Mouse (Mus musculus): ENCODE measurements around the gene Rabgef1. TPM values are rescaled to one million over a fixed set of nuclear protein-coding genes. Genes with fewer than 3 reads are reported as not detected.

Gene Rabgef1
- polyA plus RNA-seq, 1 experiment from 2014 or later, result 25.7 TPM

DNA sequence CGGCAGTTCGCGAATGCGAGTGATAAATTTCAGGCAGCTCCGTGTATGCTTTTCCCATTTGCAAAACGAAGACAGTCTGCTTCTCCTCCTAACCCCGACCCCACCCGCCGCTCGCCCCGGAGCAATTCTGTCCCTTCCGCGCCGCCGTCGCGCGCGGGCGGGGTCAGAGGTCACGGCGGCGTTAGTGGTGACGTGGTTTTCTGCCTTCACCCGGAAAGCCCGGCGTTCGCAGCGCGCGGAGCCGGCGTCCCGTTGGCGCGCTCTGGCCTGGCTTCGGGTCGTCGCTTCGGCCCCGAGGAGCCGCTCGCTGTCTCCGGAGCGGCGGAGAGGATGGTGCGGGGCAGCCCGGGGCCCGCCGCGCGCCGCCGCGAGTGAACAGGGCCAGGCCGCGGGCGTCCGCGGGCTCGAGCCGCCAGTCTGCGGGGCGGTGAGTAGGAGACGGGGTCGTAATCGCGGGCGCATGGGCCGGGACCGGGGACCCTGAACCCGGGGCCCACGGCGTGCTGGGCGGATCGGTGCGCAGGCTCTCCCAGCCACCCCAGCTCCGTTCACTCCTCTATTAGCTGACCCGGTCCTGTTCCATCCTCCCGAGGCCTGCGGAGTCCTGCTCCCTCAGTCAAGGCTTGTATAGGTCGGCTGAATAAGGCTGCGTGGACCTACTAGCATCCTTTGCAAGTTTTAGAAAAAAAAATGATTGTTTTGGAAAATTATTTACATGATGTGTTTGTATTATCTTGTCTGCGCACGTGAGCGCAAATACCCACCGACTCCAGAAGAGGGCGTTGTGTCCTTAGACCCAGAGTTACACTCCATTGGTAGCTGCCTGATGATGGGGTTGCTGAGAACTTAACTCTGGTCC, 50.8 kb downstream of the Rabgef1 start:
- Histone ChIP-seq H3K9me3 (ENCODE audit: control insufficient read depth, low read depth, low read length) (peaks cover 6% of the 10 kb centered on the region; the same call in 1 of the 2 replicates), H3K4me2 (replicated peaks; ENCODE audit: low read depth, low read length) (peak overlapping the region; percentile 60), H3K4me1 (ENCODE audit: control insufficient read depth, insufficient read depth, low read length) (peaks cover 14% of the 10 kb centered on the region), H3K9ac (replicated peaks; ENCODE audit: low read depth, low read length) (peak overlapping the region; percentile 89), H3K27me3 (ENCODE audit: control insufficient read depth, insufficient read depth, low read length) (no peaks in the 10 kb centered on the region), H3K27ac (ENCODE audit: low read length) (peak overlapping the region; percentile 83), H3K36me3 (ENCODE audit: control insufficient read depth, insufficient read depth, low read length) (no peaks in the 10 kb centered on the region), H3K4me3 (ENCODE audit: low read depth, low read length) (peak overlapping the region; percentile 96)
- WGBS, result under 1% methylated on average over 88 of the region's 88 CpGs
- peak; percentile 86 for ATAC-seq (ENCODE audit: insufficient number of reproducible peaks, insufficient read depth, low FRiP score, low read depth)

GRCm38 (mm10) chr5:130226790-130227189, 55.2 kb downstream of the Rabgef1 start:
- H3K9ac ChIP-seq (replicated peaks; ENCODE audit: low read depth, low read length), result no peak overlapping the region
- H3K27ac ChIP-seq (ENCODE audit: low read length), result no peak overlapping the region
- H3K27me3 ChIP-seq (ENCODE audit: control insufficient read depth, insufficient read depth, low read length), result no peaks in the 10 kb centered on the region
- ATAC-seq (ENCODE audit: insufficient number of reproducible peaks, insufficient read depth, low FRiP score, low read depth), result no peak
- no peak overlapping the region for H3K4me2 ChIP-seq (replicated peaks; ENCODE audit: low read depth, low read length)
- H3K36me3 ChIP-seq (ENCODE audit: control insufficient read depth, insufficient read depth, low read length), result peaks cover 17% of the 10 kb centered on the region
- H3K4me3 ChIP-seq (ENCODE audit: low read depth, low read length), result no peak overlapping the region
- no peaks in the 10 kb centered on the region for H3K9me3 ChIP-seq (ENCODE audit: control insufficient read depth, low read depth, low read length)
- 89% methylated on average over 3 of the region's 3 CpGs for WGBS
- H3K4me1 ChIP-seq (ENCODE audit: control insufficient read depth, insufficient read depth, low read length), result peaks cover 18% of the 10 kb centered on the region

- H3K27me3 ChIP-seq (ENCODE audit: control insufficient read depth, insufficient read depth, low read length), result no peaks in the 10 kb centered on the region
- no peak overlapping the region for H3K4me3 ChIP-seq (ENCODE audit: low read depth, low read length)
- 48% methylated on average over 4 of the region's 4 CpGs for WGBS
- no peaks in the 10 kb centered on the region for H3K9me3 ChIP-seq (ENCODE audit: control insufficient read depth, low read depth, low read length)
- H3K4me1 ChIP-seq (ENCODE audit: control insufficient read depth, insufficient read depth, low read length), result peaks cover 16% of the 10 kb centered on the region
- H3K9ac ChIP-seq (replicated peaks; ENCODE audit: low read depth, low read length), result no peak overlapping the region
- peaks cover 30% of the 10 kb centered on the region for H3K36me3 ChIP-seq (ENCODE audit: control insufficient read depth, insufficient read depth, low read length)
- no peak overlapping the region for H3K27ac ChIP-seq (ENCODE audit: low read length)
- no peak for ATAC-seq (ENCODE audit: insufficient number of reproducible peaks, insufficient read depth, low FRiP score, low read depth)
- H3K4me2 ChIP-seq (replicated peaks; ENCODE audit: low read depth, low read length), result no peak overlapping the region
Observed at GRCm38 (mm10) chr5:130228120-130228519, 56.5 kb downstream of the Rabgef1 start.

- Histone ChIP-seq H3K9me3 (ENCODE audit: control insufficient read depth, low read depth, low read length) (no peaks in the 10 kb centered on the region), H3K4me1 (ENCODE audit: control insufficient read depth, insufficient read depth, low read length) (no peaks in the 10 kb centered on the region), H3K27ac (ENCODE audit: low read length) (no peak overlapping the region), H3K4me2 (replicated peaks; ENCODE audit: low read depth, low read length) (no peak overlapping the region), H3K9ac (replicated peaks; ENCODE audit: low read depth, low read length) (no peak overlapping the region), H3K4me3 (ENCODE audit: low read depth, low read length) (no peak overlapping the region), H3K27me3 (ENCODE audit: control insufficient read depth, insufficient read depth, low read length) (no peaks in the 10 kb centered on the region), H3K36me3 (ENCODE audit: control insufficient read depth, insufficient read depth, low read length) (peaks cover 90% of the 10 kb centered on the region)
- ATAC-seq (ENCODE audit: insufficient number of reproducible peaks, insufficient read depth, low FRiP score, low read depth), result no peak
- 94% methylated on average over 8 of the region's 8 CpGs for WGBS
Observed at GRCm38 (mm10) chr5:130236302-130236701, 64.7 kb downstream of the Rabgef1 start.

- 92% methylated on average over 7 of the region's 7 CpGs for WGBS
- no peak overlapping the region for H3K4me3 ChIP-seq (ENCODE audit: low read depth, low read length)
- H3K27me3 ChIP-seq (ENCODE audit: control insufficient read depth, insufficient read depth, low read length), result no peaks in the 10 kb centered on the region
- ATAC-seq (ENCODE audit: insufficient number of reproducible peaks, insufficient read depth, low FRiP score, low read depth), result no peak
- no peak overlapping the region for H3K4me2 ChIP-seq (replicated peaks; ENCODE audit: low read depth, low read length)
- peaks cover 72% of the 10 kb centered on the region for H3K36me3 ChIP-seq (ENCODE audit: control insufficient read depth, insufficient read depth, low read length)
- H3K9ac ChIP-seq (replicated peaks; ENCODE audit: low read depth, low read length), result no peak overlapping the region
- H3K9me3 ChIP-seq (ENCODE audit: control insufficient read depth, low read depth, low read length), result no peaks in the 10 kb centered on the region
- H3K4me1 ChIP-seq (ENCODE audit: control insufficient read depth, insufficient read depth, low read length), result no peaks in the 10 kb centered on the region
- H3K27ac ChIP-seq (ENCODE audit: low read length), result no peak overlapping the region
Observed at GRCm38 (mm10) chr5:130239236-130239635, 67.6 kb downstream of the Rabgef1 start.

DNA sequence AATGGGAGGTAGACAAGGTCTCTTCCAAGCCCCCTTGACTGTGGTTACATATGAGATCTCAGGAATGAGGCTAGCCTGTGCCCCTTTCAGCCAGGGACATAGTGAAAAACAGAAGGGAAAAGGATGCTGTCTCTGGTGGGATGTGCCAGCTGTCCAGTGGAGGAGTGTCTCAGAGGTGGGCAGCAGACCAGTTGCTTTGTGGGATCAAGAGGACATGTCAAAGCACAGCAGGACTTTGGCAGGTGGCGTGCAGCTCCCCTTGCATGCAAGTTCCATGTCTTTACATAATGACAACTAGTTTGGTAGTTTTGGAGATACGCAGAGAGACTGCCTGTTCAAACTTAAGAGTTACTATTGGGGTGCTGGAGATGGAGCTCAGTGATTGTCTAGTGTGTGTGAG, 68.3 kb downstream of the Rabgef1 start:
- H3K27me3 ChIP-seq (ENCODE audit: control insufficient read depth, insufficient read depth, low read length), result no peaks in the 10 kb centered on the region
- no peaks in the 10 kb centered on the region for H3K9me3 ChIP-seq (ENCODE audit: control insufficient read depth, low read depth, low read length)
- no peak overlapping the region for H3K27ac ChIP-seq (ENCODE audit: low read length)
- 92% methylated on average over 2 of the region's 2 CpGs for WGBS
- H3K4me1 ChIP-seq (ENCODE audit: control insufficient read depth, insufficient read depth, low read length), result no peaks in the 10 kb centered on the region
- H3K4me3 ChIP-seq (ENCODE audit: low read depth, low read length), result no peak overlapping the region
- H3K36me3 ChIP-seq (ENCODE audit: control insufficient read depth, insufficient read depth, low read length), result peaks cover 72% of the 10 kb centered on the region
- no peak overlapping the region for H3K9ac ChIP-seq (replicated peaks; ENCODE audit: low read depth, low read length)
- H3K4me2 ChIP-seq (replicated peaks; ENCODE audit: low read depth, low read length), result no peak overlapping the region
- no peak for ATAC-seq (ENCODE audit: insufficient number of reproducible peaks, insufficient read depth, low FRiP score, low read depth)

DNA sequence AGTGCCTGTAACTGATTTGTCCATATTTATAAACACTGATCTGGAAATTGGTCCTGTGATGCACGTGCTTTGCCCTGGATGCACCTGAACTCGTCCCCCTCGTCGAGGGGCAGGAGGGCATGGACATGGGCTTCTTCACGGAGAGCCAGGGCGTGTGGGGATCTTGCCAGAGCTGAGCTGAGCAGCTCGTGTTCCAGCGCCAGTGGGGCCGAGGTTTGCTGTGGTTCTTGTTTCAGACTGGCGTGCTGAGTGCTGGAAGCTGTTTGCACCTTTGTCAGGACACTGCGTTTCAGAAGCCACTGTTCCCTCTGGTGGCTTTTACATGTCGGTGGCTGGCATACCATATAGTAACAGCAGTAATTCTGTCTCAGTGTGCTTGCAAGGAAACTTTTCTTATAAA, 69.8 kb downstream of the Rabgef1 start:
- ATAC-seq (ENCODE audit: insufficient number of reproducible peaks, insufficient read depth, low FRiP score, low read depth), result no peak
- H3K9me3 ChIP-seq (ENCODE audit: control insufficient read depth, low read depth, low read length), result no peaks in the 10 kb centered on the region
- no peak overlapping the region for H3K4me2 ChIP-seq (replicated peaks; ENCODE audit: low read depth, low read length)
- no peaks in the 10 kb centered on the region for H3K4me1 ChIP-seq (ENCODE audit: control insufficient read depth, insufficient read depth, low read length)
- no peak overlapping the region for H3K9ac ChIP-seq (replicated peaks; ENCODE audit: low read depth, low read length)
- H3K36me3 ChIP-seq (ENCODE audit: control insufficient read depth, insufficient read depth, low read length), result peaks cover 72% of the 10 kb centered on the region
- WGBS, result 92% methylated on average over 12 of the region's 12 CpGs
- no peaks in the 10 kb centered on the region for H3K27me3 ChIP-seq (ENCODE audit: control insufficient read depth, insufficient read depth, low read length)
- H3K4me3 ChIP-seq (ENCODE audit: low read depth, low read length), result no peak overlapping the region
- no peak overlapping the region for H3K27ac ChIP-seq (ENCODE audit: low read length)

- Histone ChIP-seq H3K9me3 (ENCODE audit: control insufficient read depth, low read depth, low read length) (no peaks in the 10 kb centered on the region), H3K4me2 (replicated peaks; ENCODE audit: low read depth, low read length) (no peak overlapping the region), H3K9ac (replicated peaks; ENCODE audit: low read depth, low read length) (no peak overlapping the region), H3K36me3 (ENCODE audit: control insufficient read depth, insufficient read depth, low read length) (peaks cover 76% of the 10 kb centered on the region), H3K27me3 (ENCODE audit: control insufficient read depth, insufficient read depth, low read length) (no peaks in the 10 kb centered on the region), H3K27ac (ENCODE audit: low read length) (no peak overlapping the region), H3K4me1 (ENCODE audit: control insufficient read depth, insufficient read depth, low read length) (no peaks in the 10 kb centered on the region), H3K4me3 (ENCODE audit: low read depth, low read length) (no peak overlapping the region)
- ATAC-seq (ENCODE audit: insufficient number of reproducible peaks, insufficient read depth, low FRiP score, low read depth), result no peak
- WGBS, result 71% methylated on average over 5 of the region's 5 CpGs
Observed at GRCm38 (mm10) chr5:130247823-130248222, 76.2 kb downstream of the Rabgef1 start.

All from stomach, embryonic 14.5 days (tissue).